In genomic region chr10:12917626-12918025, GRCm38 (mm10) we compare ENCODE assay signal across 26 mouse cellular contexts.
"Had no signal": no experiment of that assay in that cellular context is flagged by ENCODE, and none has a peak within 500 bp of the region (broad histone marks: within the 10 kb centered on the region; RNA-seq: fewer than 3 reads in every experiment).

No protein-coding gene starts in this region.

- H3K4me2 ChIP-seq: heart, embryonic 12.5 days; hindbrain, embryonic 12.5 days; hindbrain, embryonic 14.5 days; intestine, embryonic 15.5 days; limb, embryonic 12.5 days; liver, embryonic 11.5 days had no signal

- H3K9me3 ChIP-seq: heart, embryonic 10.5 days; heart, embryonic 12.5 days; hindbrain, embryonic 10.5 days; hindbrain, embryonic 12.5 days; intestine, embryonic 15.5 days; limb, embryonic 10.5 days; limb, embryonic 12.5 days had no signal

- H3K27ac ChIP-seq: gastrocnemius, adult 2 months; heart, adult 2 months; heart, embryonic 10.5 days; hindbrain, embryonic 12.5 days; hindbrain, embryonic 14.5 days; intestine, embryonic 15.5 days; layer of hippocampus, adult 2 months; left cerebral cortex, adult 2 months; limb, embryonic 10.5 days; limb, embryonic 12.5 days had no signal

- H3K9ac ChIP-seq: heart, embryonic 12.5 days; hindbrain, embryonic 12.5 days; hindbrain, embryonic 14.5 days; intestine, embryonic 15.5 days; limb, embryonic 12.5 days had no signal

- H3K36me3 ChIP-seq: heart, embryonic 10.5 days; heart, embryonic 12.5 days; hindbrain, embryonic 10.5 days; hindbrain, embryonic 12.5 days; intestine, embryonic 15.5 days; limb, embryonic 10.5 days; limb, embryonic 12.5 days had no signal

- ATAC-seq: hindbrain, embryonic 16.5 days; inflammation-experienced regulatory T-cells, adult 6 months; intestine, embryonic 15.5 days; intestine, postnatal 0 days had no signal

- H3K4me3 ChIP-seq: gastrocnemius, adult 2 months; heart, adult 2 months; heart, embryonic 10.5 days; heart, embryonic 12.5 days; hindbrain, embryonic 10.5 days; hindbrain, embryonic 12.5 days; intestine, embryonic 15.5 days; layer of hippocampus, adult 2 months; left cerebral cortex, adult 2 months; limb, embryonic 10.5 days; limb, embryonic 12.5 days had no signal

- DNase-seq: gastrocnemius, adult 2 months; gastrocnemius, postnatal 10 days; gastrocnemius, postnatal 25 days; heart, adult 2 months; heart, postnatal 10 days; heart, postnatal 4 days; kidney, adult 18-20 months; kidney, adult 8-10 months; kidney, postnatal 10 days; kidney, postnatal 25 days; kidney, postnatal 4 days; liver had no signal

- H3K4me1 ChIP-seq: hindbrain, embryonic 12.5 days; intestine, embryonic 15.5 days; limb, embryonic 12.5 days had no signal

- H3K27me3 ChIP-seq: heart, embryonic 12.5 days; hindbrain, embryonic 12.5 days; intestine, embryonic 15.5 days; limb, embryonic 12.5 days had no signal
